Mouse (Mus musculus) left cerebral cortex, postnatal 4 days (tissue): ENCODE data around the gene H3f3a. TPM values are rescaled to one million over a fixed set of nuclear protein-coding genes. Genes with fewer than 3 reads are reported as not detected.

ENCODE experiments used
- DNase-seq: peaks from one replicate; pipeline ENCODE4 v3.0.0-alpha.2; 2022
- intact Hi-C: fragments of 180-260 bp; cut with DNase I; formaldehyde crosslinking; loops from one replicate; pipeline ENCODE4 v1.15.1; 2025
- total RNA-seq, 2 experiments: library from RNA; stranded (reverse); gene quantifications; 2 replicates each; pipeline ENCODE4 v1.2.3; 2021

H3f3a gene
- total RNA-seq, 2 experiments from 2014 or later = 848 to 881 TPM

DNA sequence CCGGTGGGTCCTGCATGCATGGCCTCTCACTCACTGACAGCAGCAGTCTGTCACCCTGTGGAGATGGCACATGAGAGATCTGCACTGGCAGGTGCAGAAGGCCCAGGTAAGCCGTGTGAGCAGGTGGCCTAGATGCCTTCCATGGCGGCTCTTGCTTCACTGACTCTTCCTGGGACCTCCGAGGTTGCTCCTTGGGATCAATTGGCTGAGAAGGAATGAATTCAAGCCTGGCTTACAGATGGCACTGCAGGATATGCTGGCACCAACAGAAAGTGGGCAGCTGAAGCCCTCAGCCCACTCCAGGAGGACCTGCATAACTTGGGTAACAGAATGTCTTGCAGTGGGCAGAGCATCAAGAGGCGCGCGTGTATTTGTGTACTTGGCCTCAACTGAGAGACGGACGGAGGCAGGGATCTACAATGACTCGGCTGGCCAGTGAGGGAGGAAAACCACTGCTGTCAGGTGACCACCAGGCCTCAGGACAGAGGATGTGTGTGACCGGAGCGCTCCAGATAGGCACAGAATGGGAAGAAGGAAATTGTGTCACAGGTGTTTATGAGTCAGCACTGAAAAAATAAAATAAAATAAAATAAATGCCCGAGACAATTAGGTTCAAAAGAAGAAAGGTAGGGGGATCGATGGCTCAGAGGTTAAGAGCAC lies 21.8 kb downstream of the H3f3a start:
- peak; percentile 66 for DNase-seq
- intact Hi-C loops = no loop called here

DNA sequence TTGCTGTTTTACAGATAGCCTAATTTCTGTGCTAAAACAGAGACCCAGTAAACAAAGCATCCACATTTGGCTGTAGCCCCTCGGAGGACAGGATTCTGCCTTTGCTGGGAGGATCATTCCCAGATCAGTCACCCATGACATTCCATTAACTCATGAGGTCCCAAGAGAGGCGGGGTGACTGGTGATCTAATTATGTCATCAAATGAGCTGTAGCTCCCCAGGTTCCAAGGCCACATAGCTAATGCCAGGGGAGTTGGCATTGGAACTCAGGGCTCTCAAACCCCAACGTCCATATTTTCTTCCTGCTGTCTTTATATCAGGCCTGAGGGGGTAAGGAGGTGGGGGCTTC lies 30.2 kb downstream of the H3f3a start:
- no peak for DNase-seq

DNA sequence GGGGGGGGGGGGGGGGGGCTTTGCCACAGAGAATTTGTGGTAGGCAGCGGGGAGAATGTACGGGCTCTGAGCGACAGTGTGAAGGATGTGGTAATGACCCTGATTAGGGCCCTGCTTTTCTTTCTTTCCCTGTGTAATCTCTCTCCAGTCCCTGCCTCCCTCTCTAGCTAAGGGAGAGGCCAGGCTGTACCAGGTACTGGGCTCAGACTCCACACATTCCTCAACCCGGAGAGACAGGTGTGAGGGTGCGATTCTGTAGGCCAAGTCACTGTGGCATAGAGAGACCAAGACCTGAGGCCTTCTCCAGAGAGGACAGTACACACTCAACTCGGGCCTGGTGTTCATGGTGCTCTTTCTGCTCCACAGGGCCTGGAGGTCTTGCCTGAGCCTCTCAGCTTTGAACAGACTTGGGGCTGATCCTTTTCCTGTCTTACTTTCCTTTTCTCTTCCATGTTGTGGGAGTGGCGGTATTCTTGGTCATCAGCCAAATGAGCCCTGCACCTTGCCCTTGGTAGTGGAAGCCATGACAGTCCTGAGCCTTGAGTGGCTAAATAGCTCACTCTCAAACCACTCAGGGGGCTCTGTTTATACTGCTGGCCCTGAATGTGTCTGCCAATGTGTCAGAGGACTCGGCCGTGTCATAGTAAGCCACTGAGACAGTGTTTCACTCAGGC lies 30.7 kb downstream of the H3f3a start:
- intact Hi-C loops = no loop called here
- no peak for DNase-seq

More for the DNA sequence above, 30.2 kb downstream of the H3f3a start:
- intact Hi-C loops = no loop called here

DNA sequence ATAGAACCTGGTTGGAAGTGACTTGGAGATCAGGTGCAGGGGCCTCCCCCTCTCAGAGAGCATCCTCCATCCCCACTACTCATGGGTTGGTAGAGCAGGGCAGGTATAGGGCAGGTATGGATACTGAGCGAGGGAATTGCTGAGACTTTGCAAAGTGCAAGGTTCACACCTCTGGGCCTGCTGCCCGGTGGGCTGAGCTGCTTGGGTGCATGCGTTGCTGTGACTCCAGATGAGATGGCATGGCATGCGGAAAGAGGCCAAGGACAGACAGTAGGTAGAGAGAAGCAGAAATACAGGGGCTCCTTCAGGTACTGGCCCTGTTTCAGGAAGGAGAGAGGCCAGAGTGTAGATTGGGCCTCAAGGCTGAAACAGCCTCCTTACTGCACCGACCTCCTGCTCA lies 32.5 kb downstream of the H3f3a start:
- DNase-seq = no peak
- intact Hi-C loops = no loop called here

DNA sequence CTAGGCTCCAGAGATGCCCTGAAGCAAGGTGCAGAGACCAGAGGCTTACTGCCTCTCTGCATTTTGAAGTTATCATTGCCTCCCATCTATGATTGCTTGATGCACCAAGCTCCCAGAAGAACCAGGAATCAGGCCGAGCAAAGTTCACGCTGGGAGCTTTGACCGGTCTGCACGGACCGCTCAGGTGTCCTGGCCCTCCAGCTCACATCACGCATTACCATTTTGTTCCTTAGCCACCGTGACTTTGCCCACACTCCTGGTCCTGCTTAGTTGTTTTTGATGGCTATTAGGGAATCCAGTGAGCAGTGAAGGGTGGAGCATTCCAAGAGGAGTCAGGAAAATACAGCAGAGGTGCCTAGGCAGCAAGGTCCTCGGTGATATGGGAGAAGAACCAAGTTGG lies 33.5 kb downstream of the H3f3a start:
- intact Hi-C loops = no loop called here
- DNase-seq = no peak

DNA sequence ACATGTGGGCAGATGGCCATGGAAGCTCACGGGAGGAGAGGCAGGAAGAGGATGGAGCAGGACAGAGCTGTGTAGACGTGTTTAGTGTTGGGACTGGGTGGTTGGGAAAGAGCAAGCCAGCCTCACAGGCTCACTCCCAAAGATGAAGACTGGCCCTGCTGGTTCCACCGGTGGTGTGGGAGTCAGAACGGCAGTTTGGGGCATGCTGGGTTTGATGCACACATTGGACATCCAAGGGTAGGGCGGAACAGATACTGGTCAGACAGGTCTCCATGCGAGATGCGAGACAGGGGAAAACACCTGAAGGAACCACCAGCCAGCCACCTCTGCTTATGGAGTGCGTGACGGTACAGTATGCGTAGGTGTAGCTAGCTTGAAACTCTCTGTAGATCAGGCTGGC lies 34.8 kb downstream of the H3f3a start:
- DNase-seq = no peak
- intact Hi-C loops = no loop called here

DNA sequence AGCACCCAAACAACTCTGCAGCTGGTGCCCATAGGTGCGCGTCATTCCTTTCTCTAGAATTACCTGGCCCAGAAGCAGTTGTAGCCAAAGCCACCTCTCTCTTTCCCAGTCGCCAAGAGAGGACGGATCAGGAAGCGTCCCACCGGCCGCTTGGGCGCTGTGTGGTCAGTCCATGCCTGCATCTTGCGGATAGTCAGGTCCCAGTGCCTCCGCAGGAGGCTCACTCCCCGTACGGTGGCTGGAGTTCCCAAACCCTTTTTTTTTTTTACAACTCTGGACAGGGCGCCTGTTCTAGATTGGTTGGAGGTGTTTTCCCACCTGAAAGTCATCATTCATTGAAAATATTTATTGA lies 35.4 kb downstream of the H3f3a start:
- intact Hi-C loops = no loop called here

DNA sequence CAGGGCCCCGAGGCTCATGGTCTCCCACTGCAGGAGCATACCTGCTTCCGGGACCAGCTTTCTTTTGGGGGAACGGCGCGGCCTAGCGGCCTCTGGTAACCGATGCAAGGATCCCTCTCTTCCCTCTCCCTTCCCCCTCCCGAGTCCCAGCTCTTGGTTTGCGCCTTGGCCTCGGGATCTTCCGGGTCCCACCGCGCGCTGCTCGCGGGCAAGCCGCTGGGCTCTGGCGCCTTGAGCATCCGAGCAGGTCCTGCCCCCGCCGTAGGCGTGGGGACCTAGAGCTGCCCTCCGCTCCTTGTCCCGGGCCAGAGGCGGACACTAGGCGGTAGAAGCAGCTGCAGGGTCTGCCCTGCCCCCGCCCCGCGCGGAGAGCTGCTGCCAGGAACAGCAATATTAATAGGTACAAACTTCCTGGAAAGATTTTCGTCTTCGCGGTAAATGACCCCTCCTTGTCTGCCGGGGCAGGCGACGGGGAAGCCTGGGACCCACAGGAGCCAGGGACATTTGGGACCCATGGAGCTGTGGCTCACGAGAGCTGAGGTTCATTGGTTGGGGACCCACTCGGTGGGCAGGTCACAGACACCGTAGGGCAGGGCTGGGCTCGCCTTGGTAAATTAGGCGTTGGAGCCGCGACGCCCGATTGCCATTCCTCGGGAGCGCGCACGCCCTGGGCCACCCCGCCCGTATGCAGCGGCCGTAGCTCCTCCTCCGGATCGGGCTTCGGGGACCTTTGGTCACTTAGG lies 35.9 kb downstream of the H3f3a start:
- peak; percentile 87 for DNase-seq
- intact Hi-C loops = no loop called here

More for the DNA sequence above, 35.4 kb downstream of the H3f3a start:
- DNase-seq = no peak

DNA sequence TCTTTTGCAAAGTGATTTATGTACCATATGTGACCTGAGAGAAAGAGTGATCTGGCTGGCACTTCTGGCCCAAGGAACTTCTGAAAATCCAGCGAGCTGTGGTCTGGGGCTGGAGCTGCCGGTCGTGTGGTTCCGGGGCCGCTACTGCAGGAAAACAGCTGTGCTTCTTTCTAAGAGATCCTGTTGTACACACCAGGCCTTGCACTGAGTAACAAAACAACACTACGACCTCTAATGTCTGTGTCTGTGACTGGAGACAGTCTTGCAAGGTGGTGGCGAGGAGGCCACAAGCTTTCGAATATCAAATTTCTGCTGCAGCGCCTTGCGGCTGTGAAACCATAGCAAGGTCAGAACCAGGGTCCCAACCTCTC lies 36.5 kb downstream of the H3f3a start:
- no peak for DNase-seq
- intact Hi-C loops = no loop called here

DNA sequence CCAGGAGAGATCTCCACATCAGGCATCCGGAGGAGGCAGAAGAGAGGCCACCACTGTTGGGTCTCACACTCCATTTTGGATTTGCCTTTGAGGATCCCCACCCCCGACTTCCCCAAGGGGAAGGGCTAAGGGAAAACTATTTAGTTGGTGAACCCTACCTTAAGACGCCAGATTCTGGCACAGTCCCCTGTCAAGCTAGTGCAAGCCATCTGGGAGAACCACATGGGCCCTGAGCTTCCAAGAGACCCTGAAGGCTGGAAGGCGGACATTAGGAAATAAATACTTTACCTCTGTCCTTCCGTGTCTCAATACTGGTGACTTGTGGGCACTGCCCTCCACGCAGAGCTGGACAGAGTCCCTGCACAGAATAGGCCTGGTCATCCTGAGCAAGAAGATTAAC lies 37.2 kb downstream of the H3f3a start:
- intact Hi-C loops = no loop called here
- no peak for DNase-seq

DNA sequence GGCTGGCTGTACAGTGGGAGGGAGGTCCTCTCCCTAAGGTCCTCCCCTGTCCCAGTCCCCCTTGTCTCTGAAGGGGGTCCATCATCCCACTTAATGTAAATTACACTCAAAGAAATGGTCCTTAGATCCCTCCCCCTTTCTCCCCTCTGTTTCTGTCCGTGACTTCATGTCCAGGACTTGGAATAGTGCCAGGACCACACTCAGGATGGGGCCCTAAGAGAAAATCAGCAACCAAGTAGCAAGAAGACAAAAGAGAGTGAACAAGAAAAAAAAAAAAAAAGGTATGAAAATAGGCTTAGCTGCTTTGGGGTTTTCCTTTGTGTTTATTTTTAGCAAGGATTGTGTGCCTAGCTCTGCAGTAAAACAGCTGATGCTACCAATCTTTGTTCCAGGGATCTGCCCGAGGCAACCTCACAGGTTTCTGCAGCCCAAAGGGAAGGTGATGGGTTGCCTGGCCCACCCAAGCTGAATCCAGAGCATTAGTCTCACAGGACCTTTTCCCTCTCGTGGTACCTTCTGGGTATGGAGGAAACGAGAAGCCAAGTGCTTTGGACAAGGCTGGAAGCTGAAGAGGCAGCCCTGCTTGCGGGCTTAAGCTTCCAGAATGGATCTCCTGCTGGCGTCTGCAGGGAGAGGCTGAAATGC lies 37.8 kb downstream of the H3f3a start:
- intact Hi-C loops = no loop called here
- no peak for DNase-seq

DNA sequence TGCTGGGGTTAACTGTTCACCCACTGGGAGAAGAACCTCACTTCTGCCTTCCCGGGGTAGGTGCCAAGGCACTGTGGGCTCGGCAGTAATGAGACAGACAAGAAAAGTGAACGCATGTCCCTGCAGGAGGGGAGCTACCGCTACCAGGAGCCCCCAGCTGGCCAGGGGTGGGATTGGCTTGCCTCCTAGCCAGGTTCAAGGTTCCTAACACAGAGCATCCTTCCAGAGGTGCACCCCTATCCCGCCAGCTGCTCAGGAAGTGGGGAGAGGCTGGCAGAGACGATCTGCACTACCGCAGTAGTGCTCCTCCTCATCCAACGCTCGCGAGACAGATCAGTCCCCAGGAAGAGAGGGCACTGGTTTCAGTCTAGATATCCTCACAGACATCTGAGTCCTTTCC lies 38.4 kb downstream of the H3f3a start:
- DNase-seq = no peak
- intact Hi-C loops = no loop called here

DNA sequence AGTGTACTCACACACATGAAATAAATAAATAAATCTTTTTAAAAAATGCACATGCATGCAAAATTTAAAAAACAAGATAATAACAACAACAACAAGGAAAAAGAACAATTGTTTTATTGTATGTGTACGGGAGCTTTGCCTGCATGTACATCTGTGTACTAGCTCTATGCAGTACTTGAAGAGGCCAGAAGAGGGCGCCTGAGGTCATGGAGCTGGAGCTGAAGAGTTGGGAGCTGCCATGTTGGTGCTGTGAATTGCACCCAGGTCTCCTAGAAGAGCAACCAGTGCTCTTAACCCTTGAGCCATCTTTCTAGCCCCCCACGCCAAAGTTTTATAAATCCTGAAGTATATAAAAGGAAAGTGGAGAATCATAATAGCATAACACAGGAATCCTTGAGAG lies 39.1 kb downstream of the H3f3a start:
- intact Hi-C loops = no loop called here
- DNase-seq = no peak

DNA sequence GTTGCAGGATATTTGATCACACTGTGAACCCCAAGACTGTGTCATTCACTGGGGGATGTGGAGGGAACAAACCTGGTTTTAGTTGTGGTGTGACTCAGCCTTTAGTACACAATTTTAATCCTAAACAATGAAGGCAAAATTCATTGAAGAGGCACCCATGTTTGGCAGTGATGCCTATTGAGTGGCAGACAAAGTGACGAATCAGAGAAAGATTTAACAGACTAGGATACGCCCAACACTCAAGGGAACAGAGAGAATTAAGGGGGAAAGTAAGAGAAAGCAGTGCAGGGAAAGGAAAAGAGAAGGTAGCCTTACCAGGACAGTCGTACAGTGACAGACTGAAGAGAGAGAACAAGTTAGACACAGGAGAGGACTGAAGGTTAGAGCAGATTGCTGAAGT lies 41.5 kb downstream of the H3f3a start:
- DNase-seq = no peak
- intact Hi-C loops = no loop called here

DNA sequence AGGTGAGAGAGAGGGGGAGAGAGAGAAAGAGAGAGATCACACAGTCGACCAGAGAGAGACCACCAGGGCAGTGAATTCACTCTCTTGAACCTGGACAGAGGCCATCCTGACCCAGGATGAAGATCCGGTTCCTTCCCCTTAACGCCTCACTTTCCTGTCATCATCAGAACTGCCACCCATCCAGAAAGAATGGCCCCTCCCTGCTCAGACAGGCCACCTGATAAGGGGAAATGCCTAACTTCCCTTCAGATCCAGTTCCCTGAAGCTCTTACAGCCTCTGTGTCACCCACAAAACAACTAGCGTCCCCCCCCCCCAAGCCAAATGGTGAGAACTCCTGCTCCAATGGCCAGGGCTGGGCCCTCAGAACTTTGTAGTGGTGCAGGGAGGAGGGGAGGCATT lies 42.0 kb downstream of the H3f3a start:
- DNase-seq = no peak
- intact Hi-C loops = no loop called here

DNA sequence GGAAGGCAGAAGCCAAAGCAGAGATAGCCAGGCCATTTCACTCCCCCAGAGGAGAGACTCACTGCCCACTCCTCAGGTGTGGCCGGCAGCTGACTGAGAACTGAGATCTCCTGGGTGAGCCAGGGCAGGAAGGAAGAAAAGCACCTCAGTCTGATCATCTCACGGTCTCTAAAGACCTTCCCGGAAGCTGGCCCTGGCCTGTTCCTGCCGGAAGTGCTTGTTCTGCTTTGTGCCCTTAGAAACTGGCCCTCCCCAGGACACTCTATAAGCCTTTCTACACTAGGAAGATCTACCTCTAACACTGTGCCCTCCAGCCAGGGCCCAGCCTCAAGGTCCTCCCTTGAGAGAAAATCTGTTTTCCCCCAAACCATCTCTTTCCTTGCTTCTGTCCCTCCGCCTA lies 42.4 kb downstream of the H3f3a start:
- intact Hi-C loops = no loop called here
- DNase-seq = no peak

DNA sequence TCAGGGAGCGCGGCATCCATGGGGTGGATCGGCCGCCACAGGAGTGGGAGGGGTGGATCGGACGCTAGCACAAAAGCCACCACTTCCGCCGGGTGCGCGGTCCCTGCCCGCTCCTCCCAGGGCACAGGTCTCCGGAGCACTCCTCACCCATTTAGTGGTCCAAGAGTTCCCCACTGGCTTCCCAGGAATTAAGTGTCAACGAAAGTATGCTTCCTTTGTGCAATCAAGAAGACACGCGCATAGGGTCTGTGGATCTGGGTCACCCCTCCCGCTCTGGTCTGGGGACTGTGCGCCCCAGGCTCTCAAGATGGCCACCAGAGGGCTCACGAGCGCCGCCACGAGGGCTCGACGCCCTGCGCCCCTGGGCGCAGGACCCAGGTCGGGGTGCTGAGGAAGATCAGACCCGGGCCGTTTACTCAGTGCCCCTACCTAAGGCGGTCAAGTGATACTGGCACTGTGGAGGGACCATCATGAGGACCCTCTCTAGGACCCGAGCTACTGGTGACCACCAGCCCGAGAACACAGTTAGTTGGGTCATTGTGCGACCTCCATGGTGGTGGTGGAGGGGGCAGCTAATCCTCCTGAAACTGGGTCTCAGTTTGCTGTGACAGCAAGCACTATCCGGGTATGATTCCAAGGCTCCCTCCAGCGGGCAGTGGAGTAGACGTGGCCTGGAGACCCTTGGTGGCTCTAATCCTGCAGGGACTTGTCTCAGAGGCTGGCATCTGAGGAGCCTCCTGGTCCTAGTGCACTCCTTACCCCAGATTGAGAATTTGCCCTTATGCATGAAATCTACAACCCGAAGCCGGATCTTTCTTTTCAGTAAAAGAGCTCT lies 45.2 kb downstream of the H3f3a start:
- peak; percentile 85 for DNase-seq
- intact Hi-C loops = loop anchor here (10.0 kb wide), 2 partner anchors 504 to 594 kb away; partner anchors contain the start of gene Psen2

DNA sequence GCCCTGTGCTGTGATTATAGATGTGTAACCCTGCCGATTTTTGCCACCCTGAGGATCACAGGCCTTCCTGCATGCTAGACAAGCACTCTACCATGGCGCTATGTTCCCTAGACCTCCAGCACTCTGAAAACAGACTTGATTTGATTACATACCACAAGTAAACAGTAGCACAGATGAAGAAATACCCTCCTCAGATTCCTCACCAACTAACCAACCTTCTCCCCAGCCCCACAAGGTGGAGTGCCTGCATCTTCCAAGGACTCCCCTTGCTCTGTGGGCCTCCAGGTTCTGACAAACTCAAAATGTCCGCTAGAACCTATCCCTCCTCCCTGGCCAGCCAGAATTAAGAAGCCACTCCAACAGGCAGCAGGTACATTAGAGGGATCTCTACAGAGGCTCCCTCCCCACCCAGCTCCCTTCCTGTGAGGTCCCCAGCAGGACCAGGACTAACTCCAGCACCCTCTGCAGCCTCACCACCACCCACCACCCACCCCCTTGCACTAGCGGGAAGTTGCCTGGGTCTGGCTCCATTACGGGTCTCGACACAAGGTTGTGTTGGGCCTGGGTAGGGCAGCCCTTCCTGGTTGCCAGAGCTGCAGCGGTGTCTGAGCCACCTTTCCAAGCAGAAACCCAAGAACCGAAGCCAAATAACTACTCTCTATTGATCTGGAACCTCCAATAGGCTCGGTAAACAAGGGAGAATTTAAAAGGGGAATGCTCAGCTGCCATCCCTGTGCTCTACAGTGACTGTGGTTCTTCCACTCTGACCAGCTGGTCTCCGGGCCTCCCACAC lies 46.0 kb downstream of the H3f3a start:
- intact Hi-C loops = loop anchor here (10.0 kb wide), 2 partner anchors 503 to 593 kb away; partner anchors contain the start of gene Psen2
- DNase-seq = no peak

DNA sequence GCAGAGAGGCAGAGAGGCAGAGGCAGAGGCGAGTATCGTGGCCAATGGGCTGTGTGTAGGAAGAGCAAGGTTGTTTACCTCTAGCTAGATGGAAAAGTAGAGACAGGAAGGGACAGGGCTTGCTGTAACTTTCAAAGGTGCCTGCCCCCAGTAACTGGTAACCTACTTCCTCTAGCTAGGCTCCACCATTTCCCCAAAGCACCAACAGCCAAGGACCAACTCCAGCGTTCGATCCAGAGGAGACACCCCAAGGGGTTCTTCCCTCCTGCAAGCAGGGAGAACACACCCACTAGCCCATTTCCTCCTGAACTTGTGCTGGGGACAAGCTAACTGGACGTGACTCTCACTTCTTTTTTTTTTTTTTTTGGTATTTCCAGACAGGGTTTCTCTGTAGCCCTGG lies 47.2 kb downstream of the H3f3a start:
- no peak for DNase-seq
- intact Hi-C loops = loop anchor here (10.0 kb wide), 2 partner anchors 502 to 592 kb away; partner anchors contain the start of gene Psen2

DNA sequence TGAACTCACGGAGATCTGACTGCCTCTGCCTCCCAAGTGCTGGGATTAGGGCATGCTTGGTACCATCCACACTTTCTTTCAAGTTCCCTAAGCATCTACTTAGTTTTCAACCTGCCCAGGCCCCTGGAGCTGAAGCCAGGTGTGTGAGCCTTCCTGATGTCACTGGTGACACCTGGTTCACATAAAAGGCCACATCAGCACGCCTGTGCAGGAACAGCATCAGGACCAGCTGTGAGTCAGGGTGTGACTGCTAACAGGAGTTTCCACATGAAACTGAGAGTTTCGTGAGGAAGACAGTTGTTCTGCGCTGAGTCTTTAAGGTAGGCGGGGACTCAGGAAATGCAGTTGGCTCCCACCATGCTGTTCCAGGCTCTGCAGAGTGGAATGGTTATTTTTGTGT lies 48.4 kb downstream of the H3f3a start:
- intact Hi-C loops = loop anchor here (10.0 kb wide), 2 partner anchors 501 to 591 kb away; partner anchors contain the start of gene Psen2
- no peak for DNase-seq
